Mouse (Mus musculus) layer of hippocampus, adult 2 months (tissue): ENCODE data around the gene Spem1. TPM values are rescaled to one million over a fixed set of nuclear protein-coding genes. Genes with fewer than 3 reads are reported as not detected.

Experiments used
- DNase-seq, 2 experiments: peaks; one replicate each; pipeline ENCODE4 v3.0.0; 2022; ENCODE audit warnings: low spot score in 2 of 2
- H3K27ac ChIP-seq: fragments of 200-600 bp; 2 replicates; pipeline ENCODE4 v1.8.1; 2022
- H3K4me3 ChIP-seq: fragments of 200-600 bp; 2 replicates; pipeline ENCODE4 v1.8.1; 2022; ENCODE audit warnings: mild to moderate bottlenecking
- CTCF ChIP-seq: fragments of 200-600 bp; conservative IDR thresholded peaks from 2 replicates; pipeline ENCODE4 v1.8.1; 2022; ENCODE audit warnings: antibody characterized with exemption, mild to moderate bottlenecking, moderate library complexity
- total RNA-seq, 2 experiments: library from RNA; stranded (reverse); gene quantifications; 2 replicates each; pipeline ENCODE4 v1.2.3; 2021

The Spem1 gene
- total RNA-seq, 2 experiments from 2014 or later, result 0.34 to 0.49 TPM

DNA sequence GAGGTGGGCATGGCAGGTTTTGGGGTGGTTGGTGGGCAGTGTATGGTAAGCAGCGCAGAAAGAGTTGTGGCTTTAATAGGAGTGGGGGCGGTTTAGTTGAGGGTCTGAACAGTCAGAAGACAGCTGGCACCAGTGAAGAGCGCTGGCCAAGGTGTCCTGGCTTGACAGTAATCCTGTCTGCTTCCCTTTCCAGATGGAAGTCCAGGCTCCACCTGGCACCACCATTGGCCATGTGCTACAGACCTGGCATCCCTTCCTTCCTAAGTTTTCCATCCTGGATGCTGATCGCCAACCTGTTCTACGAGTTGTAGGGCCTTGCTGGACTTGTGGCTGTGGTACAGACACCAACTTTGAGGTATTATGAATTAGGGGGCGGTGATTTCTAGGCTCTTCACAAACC, 26.0 kb upstream of the Spem1 start:
- H3K27ac ChIP-seq, result no peak overlapping the region
- H3K4me3 ChIP-seq, result no peak overlapping the region
- no peak for DNase-seq
- no peak for TF ChIP-seq CTCF

DNA sequence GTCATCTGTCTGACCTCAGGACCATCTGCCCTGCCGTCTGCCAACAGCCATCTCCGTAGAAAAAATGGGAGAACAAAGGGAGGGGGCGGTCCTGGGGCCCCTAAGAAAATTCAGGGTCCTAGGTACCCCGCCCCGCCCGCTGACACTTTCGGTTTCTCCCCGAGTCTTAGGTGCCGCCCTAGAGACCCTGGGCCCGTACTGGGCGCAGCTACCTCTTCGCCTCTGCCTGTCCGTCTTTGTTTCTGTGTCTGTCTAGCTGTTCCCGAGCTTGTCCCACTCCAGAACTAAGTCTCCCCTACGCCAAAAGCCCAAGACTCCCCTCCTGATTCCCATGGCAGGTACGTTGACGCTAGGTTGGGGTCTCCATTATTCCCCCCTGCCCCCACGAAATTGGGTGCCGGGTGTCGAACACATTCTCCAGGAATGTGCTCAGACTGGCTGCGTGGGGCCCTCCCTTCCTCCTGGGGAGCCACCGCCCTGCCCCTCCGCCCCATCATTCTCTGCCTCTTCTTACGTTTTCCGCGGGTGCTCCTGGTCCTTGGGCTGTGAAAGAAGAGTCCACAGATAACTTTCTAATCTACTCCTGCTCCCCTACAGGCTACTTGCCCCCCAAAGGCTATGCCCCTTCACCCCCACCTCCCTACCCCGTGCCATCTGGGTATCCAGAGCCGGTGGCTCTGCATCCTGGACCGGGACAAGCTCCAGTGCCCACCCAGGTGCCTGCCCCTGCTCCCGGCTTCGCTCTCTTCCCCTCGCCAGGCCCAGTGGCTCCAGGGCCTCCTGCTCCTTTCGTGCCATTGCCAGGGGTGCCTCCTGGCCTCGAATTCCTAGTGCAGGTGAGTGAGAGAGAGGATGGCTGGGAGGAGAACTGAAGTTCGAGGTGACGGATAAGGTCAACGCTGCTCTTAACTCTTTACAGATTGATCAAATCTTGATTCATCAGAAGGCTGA, 25.0 kb upstream of the Spem1 start:
- H3K27ac ChIP-seq, result peak overlapping the region; percentile 92
- peak overlapping the region; percentile 96 for H3K4me3 ChIP-seq
- no peak for DNase-seq
- no peak for TF ChIP-seq CTCF

DNA sequence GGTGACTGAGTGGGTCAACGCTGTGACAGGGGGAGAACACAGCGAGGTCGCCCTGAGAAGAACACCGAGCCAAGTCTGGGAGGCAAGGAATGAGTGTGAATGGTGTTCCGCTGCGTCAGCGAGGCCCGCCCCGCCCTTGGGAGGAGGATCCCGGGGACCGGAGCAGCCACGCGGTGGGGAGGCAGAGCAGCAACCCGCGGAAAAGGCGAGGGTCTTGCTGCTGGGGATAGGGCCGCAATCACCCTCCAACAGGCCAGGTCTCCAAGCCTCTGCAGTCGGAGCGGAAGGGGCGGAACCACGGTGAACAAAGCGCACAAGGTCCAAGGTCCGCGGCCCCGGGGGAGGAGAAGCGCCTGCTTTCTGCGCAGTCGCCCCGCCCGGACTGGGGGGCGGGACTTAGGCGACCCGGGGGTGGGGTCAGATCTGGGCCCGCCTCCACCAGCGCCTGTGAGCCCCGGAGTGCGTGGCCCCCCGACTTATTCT, 24.3 kb upstream of the Spem1 start, which contains the start of gene Plscr3:
Gene Plscr3 (plus strand): TSS at position 179 of the 483 bp plus-strand sequence.
- no peak; the same call in 1 of the 2 replicates for TF ChIP-seq CTCF
- peak; percentile 84 to 87 for DNase-seq
- peak within 1 kb of the TSS; percentile 92 for H3K27ac ChIP-seq
- H3K4me3 ChIP-seq, result peak within 1 kb of the TSS; percentile 96

DNA sequence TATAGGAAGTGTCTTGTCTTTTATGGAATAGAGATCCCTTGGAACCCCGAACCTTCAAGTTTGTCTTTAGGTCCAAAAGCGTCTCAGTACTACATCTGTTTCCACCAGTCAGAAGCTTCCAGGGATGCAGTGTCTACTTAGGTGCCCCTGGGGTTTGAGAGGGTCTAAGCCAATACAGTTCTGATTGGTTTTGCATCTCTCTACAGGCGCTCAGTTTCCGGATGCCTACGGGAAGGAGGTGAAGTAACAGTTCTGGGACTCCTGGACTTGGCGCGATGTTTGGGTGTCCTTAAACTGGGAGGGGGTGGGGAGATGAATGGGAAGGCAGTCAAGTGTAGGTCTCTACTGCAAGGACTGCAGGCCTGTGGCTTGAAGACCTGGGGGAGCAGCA, 16.7 kb upstream of the Spem1 start:
- peak overlapping the region; percentile 79 for H3K4me3 ChIP-seq
- DNase-seq, result no peak
- H3K27ac ChIP-seq, result peak overlapping the region; percentile 95
- TF ChIP-seq CTCF, result no peak

DNA sequence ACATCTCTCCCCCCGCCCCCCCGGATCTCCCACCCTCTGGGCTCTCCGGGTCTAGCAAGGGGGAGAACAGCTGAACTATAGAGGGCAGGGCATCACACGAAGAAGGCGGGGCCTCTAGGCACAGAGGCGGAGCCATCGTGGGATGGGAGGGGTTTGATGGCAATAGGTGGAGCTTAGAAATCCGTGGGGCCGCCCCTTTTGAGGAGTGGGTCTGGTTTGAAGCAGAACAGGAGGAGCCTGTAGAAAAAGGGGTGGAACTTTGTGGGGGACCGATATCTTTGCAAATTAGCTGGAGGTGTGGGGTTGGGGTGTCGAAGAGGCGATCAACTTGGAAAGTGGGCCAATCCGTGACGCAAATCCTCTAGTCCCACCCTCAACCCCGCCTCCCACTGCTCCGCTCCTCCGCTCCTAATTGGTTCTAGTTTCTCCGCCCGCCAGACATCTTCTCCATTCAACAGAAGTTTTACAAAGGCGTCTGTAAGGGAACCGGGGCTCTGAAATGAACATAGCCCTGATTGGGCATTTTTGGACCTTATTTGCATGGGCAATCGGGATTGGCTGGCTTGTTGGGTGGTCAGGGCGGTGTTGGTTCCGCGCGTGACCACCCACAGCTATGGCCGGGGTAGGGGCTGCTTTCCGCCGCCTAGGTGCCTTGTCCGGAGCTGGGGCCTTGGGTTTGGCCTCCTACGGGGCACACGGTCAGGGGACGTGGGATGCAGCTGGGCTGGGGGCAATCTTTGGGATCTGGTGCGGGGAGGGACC, 16.2 kb upstream of the Spem1 start, which contains the start of gene Tmem256:
Gene Tmem256 (plus strand): TSS at position 563 of the 762 bp plus-strand sequence.
- H3K27ac ChIP-seq, result peak within 1 kb of the TSS; percentile 95
- peak; percentile 94 to 99 for DNase-seq
- TF ChIP-seq CTCF, result no peak
- peak within 1 kb of the TSS; percentile 79 for H3K4me3 ChIP-seq

DNA sequence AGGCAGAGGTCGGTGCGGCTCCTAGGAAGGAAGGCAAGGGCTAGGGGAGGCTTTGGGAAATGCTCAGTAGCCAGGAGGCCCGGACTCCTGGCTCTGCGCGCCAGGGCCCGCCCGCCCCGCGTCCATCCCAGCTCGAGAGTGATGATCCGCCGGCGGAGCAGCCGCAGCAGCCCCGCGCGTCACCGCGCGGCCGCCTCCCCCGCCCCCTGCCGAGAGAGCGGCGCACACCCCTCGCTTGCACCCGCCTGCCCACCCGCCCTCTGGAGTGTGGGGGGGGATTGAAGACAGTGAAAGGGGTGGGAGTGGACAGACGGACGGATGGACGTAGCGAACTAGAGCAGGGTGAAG, 15.6 kb upstream of the Spem1 start, which contains the start of gene Nlgn2:
Gene Nlgn2 (minus strand): TSS at position 181 of the 348 bp plus-strand sequence.
- Histone ChIP-seq H3K4me3 (peak within 1 kb of the TSS; percentile 79), H3K27ac (peak within 1 kb of the TSS; percentile 95)
- peak; percentile 44 for TF ChIP-seq CTCF
- no peak for DNase-seq

DNA sequence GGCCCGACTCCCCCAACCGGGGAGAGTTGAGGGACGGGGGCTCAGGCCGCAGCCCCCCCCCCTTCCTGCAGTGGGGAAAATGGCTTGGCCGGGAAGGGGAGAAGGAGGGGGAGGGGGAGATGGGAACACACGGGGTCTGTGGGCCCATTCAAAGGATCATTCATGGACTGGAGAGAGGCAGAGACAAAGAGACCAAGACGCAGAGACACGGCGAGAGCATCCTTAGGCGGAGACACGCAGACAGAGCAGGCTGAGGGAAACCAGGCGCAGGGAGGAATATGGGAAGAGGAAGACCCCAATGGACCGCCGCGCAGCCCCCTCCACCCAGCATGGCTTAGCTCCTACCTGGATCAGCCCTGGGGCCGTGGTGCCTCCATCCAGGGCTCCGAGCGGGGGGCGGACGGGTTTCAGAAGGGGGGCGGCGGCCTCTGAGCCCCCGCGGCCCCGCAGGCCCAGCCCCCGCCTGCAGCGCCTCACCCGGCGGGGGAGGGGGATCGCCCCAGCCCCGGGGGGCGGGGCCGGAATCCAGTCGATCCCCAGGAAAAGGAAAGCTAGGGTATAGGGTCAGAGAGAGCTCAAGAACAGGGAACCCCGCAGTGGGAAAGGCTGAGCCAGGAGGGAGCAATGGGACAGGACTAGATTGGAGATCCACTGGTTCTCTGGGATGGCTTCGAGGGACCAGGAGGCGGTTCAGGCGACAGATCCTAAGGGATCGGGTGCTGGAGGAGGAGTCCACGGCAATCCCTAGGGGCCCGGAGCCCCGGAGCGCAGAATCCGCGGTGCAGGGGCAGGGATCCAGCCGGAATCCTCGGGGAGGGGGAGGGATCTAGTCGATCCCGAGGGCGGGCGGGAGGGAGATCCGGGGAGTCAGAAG, 15.0 kb upstream of the Spem1 start:
- Histone ChIP-seq H3K27ac (peak overlapping the region; percentile 95), H3K4me3 (peak overlapping the region; percentile 79)
- TF ChIP-seq CTCF, result 0 out of 2 replicates have a peak, but pooled peaks have one; percentile 2
- DNase-seq, result peak; percentile 25 to 52

DNA sequence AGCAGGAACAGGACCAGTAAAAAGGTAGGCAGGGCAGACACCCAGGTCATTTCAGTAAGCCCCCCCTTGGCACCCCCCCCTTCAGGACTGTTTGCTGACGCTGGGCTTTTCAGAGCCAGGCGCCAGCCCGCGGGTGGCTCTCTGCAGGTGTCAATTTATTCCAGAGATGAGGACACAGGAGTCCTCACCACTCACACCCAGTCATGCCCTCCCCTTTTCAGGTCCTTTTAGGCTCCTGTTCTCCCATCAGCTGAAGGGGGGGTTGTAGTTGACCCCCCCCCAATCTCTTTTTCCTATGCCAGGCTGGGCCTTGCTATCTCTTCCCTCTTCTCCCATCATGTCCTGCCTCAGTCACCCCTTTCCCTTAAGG, 14.0 kb upstream of the Spem1 start:
- no peak for DNase-seq
- no peak for TF ChIP-seq CTCF
- Histone ChIP-seq H3K27ac (peak overlapping the region; percentile 95; the same call in 1 of the 2 replicates), H3K4me3 (peak overlapping the region; percentile 79)

DNA sequence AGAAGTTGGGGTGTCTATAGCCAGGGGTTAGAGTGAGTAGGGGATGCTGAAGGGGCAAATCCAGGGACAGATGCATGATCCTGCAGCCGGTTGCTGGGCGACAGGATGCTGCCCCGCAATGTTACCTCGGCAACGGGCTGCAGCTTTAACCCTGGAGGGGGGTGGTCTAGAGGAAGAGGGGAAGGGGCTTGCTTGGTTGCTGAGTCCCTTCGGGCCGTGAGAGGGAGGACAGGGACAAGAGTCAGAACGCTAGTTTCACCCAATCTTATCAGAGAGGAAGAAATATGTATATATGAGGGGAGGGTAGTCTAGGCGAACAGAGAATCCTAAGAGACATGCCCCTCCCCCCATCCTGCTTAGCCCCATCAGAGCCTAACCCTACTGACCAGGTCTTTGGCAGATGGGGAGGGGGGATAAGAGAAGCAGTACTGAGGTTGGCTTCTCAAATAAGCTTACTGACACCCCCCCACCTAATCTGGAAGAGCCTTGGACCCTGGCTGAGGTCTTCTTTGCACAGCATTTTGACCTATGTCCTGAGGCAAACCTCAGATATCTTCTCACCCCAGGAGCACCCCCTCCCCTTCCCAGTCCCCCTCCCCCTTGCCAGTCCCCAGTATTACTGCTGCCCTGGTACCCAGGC, 13.5 kb upstream of the Spem1 start:
- peak overlapping the region; percentile 53 for H3K27ac ChIP-seq
- no peak for TF ChIP-seq CTCF

DNA sequence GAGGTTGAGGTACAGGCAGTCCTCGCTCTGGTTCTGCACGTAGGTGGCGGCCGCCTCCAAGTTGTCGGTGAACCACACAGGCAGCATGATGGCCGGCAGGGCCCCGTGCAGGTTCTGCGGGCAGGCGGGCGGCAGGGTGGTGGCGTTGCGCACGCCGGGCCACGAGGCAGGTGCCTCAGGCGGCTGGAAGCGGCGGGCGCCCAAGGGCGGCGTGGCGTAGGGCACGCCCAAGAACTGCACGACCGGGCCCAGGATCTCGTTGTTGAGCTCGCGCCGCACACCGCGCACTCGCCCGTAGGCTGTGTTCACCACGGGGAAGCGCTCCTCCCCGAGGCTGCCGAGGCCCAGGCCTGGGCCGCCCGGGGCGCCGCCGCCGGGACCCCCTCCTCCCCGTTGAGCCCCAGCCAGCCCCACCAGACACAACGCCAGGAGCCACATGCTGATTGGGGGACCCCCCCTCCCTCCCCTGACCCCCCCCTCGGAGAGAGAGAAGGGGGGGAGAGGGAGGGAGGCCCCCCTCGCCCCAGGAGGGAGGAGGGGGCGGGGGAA, 12.1 kb upstream of the Spem1 start:
- Histone ChIP-seq H3K27ac (peak overlapping the region; percentile 53; the same call in 1 of the 2 replicates), H3K4me3 (peak overlapping the region; percentile 79)
- no peak for DNase-seq
- TF ChIP-seq CTCF, result no peak

More for the DNA sequence above, 13.5 kb upstream of the Spem1 start:
- peak overlapping the region; percentile 79 for H3K4me3 ChIP-seq
- DNase-seq, result no peak

DNA sequence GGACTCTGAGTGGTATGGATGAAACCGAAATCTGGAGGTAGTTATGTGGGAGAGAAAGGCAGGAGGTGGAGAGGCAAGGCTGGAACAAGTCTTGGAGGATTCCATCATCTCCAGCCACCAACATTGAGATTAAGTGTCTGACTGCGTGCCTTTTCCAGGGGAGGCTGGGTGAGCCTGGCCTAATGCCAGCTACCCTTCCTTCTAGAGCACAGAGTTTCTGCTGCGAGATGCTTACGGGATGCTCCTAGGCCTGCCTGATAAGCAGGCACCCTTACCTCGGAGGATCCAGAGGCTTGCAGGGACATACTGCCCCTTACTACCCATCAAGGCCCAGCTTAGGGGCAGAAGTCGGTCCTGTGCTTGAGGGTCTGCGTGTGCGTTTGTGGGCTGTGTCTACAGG, 11.6 kb upstream of the Spem1 start:
- DNase-seq, result no peak
- Histone ChIP-seq H3K27ac (peak overlapping the region; percentile 53; the same call in 1 of the 2 replicates), H3K4me3 (peak overlapping the region; percentile 79)
- TF ChIP-seq CTCF, result no peak
